Mouse (Mus musculus) mature B cell (primary cell): ENCODE data around the gene Atp8b2.

Source experiments
- in situ Hi-C: fragments of 300-500 bp; cut with MboI; formaldehyde crosslinking; loops from 2 replicates; pipeline ENCODE4 v1.14.3; 2019

Atp8b2 gene

GRCm38 (mm10) chr3:89963221-89963763, at the start of gene Atp8b2:
TSS of gene Atp8b2 (minus strand) at chr3:89963508.
- in situ Hi-C loops: no loop called here

GRCm38 (mm10) chr3:90010291-90010690, 47.0 kb upstream of the Atp8b2 start:
- in situ Hi-C loops: no loop called here

DNA sequence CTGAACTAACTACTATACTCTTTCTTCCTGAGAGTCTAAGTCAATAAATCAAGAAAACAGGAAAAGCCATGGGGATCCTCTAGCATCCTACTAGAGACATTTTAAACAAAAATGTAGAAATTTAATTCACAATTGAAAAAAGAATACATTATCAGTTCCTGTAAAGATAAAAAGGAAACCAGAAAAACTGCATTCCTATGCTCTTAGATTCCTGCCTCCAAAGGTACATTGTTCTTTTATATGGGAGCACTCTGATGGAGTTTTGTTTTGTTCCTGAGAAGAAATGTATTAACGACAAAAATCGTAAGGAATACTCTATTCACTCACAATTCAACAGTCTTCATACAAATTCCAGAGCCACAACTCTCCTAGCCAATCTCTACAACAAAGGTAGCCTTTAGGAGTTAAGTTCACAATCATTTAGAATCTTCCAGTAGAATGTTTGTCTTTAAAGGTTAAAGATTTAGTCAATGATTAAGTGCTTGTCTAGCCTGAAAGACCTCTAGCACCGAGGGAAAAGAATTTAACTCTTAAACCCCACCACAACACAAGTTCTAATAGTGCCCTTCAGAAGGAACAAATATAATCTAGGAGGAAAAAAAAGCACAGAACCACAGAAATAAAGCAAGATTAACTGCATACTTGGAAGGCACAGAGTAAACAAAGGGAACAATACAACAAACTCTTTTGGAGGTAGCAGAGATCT, 40.9 kb upstream of the Atp8b2 start:
- in situ Hi-C loops: no loop called here

GRCm38 (mm10) chr3:89999830-90000229, 36.5 kb upstream of the Atp8b2 start:
- in situ Hi-C loops: no loop called here

GRCm38 (mm10) chr3:89999090-89999489, 35.8 kb upstream of the Atp8b2 start:
- in situ Hi-C loops: no loop called here

DNA sequence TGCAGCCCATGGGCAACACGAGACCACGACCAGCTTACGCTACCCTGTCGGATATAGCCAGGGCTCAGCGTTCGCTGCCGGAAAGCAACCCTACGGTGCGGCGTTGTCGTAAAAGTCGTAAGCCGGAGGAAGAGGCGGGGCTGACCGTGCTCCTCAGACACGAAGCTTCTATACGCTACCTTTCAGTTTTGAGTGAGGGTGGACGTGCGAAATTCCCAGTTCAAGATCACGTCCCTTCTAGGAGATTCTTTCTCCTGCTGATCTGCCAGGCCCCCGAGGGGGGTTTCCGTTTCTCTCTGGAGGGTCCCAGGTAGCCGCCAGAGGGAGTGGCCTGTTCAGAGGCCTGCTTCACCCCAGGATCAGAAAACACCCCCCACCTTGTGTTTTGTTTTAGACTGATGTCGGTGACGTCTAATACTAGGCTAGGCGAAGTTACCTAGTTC, 35.3 kb upstream of the Atp8b2 start, which contains the start of gene Hax1:
TSS of gene Hax1 (minus strand) at position 169 of the 443 bp plus-strand sequence.
- in situ Hi-C loops: no loop called here

GRCm38 (mm10) chr3:89997791-89998495, 34.6 kb upstream of the Atp8b2 start:
- in situ Hi-C loops: no loop called here

DNA sequence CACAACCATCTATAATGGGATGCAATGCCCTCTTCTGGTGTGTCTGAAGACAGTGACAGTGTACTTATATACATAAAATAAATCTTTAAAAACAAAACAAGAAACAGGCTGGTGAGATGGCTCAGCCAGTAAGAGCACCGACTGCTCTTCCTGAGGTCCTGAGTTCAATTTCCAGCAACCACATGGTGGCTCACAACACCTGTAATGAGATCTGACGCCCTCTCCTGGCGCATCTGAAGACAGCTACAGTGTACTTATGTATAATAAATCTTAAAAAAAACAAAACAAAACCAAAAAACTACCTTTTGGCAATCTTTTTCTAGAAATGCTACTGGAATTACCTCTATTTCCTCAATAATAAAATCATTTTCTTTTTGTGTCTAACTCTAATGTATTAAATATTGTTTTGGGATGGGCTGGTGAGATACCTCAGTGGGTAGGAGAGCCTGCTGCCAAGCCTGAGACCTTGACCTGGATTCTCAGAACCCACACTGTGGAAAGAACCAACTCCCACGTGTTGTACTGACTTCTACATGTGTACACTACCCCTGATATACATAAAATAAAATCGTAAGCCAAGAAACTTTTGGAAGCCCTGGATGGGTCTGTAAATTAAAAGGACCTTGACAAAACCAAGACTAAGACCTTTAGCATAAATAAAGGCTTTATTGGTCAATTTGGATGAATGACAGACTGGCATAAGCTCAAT, 31.7 kb upstream of the Atp8b2 start:
- in situ Hi-C loops: no loop called here

DNA sequence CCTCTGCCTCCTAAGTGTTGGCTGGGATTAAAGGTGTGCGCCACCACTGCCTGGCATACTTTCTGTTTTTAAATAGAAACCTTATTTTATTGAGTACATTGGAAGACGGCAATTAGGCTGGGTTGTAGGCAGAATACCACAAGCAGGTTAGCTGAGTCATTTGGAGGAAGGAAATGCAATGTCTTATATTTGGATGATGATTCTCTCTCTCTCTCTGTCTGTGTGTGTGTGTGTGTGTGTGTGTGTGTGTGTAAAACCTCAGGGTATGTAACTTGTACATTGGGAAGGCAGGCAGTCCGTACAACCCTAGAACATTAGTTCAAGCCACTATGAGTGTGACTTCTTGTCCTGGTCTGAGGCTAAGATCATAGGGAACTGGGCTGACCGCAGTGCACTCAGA, 24.5 kb upstream of the Atp8b2 start:
- in situ Hi-C loops: no loop called here

DNA sequence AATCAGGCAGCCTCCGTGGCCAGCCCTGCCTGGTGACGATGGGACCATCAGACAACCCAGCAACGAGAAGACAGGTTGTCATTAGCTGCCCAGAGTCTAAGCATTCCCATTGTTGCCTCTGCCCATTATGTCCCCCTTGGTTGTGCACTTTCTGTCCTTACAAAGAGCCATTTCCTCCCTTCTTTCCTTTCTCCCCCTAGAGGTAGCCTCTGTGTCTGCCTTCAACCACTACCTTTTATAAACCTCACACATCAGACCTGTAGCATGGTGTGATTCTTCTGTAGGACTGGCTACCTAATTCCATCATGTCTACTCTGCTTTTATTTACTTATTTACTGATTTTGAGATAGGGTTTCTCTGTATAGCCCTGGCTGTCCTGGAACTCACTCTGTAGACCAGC, 23.9 kb upstream of the Atp8b2 start:
- in situ Hi-C loops: no loop called here

- in situ Hi-C loops: no loop called here
Measured at GRCm38 (mm10) chr3:89982426-89982825, 19.1 kb upstream of the Atp8b2 start.

DNA sequence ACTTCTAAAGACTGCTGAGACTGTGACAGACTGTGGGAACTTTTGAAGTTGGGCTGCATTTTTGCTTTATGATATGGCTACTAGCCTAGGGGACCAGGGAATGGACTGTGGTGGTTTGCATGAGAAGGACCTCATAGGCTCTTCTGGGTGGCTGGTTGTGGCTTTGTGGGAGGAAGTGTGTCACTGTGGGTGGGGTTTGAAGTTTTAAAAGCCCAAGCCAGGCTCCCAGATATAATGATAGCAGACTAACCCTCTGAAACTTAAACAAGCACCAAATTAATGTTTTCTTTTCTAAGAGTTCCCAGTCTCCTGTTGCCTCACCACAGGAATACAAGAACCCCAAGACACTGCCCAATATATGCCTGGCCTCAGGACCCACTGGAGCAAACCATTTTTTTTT, 13.6 kb upstream of the Atp8b2 start:
- in situ Hi-C loops: no loop called here

GRCm38 (mm10) chr3:89968509-89968908, 5.2 kb upstream of the Atp8b2 start:
- in situ Hi-C loops: no loop called here

GRCm38 (mm10) chr3:89966946-89967345, 3.6 kb upstream of the Atp8b2 start:
- in situ Hi-C loops: no loop called here

DNA sequence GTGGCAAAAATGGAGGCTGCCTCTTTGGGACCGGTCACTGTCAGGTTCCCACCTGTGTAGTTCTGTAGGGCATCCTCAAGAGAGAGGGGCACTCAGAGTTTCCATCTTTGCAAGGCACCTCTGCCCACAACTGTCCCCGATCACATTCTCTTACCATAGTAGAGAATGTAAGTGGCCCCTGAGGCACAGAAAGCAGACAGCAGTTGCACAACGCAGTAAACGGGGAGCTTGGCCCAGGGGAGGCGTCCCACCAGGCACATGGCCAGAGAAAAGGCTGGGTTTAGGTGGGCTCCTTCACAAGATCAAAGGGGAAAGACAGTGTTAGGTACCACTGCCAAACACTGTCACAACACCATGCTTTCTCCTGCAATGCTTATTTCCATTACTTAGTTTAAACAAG, 2.7 kb upstream of the Atp8b2 start:
- in situ Hi-C loops: no loop called here

- in situ Hi-C loops: no loop called here
Measured at GRCm38 (mm10) chr3:89965557-89965956, 2.2 kb upstream of the Atp8b2 start.

GRCm38 (mm10) chr3:89963926-89964739, 825 bp upstream of the Atp8b2 start:
- in situ Hi-C loops: no loop called here

DNA sequence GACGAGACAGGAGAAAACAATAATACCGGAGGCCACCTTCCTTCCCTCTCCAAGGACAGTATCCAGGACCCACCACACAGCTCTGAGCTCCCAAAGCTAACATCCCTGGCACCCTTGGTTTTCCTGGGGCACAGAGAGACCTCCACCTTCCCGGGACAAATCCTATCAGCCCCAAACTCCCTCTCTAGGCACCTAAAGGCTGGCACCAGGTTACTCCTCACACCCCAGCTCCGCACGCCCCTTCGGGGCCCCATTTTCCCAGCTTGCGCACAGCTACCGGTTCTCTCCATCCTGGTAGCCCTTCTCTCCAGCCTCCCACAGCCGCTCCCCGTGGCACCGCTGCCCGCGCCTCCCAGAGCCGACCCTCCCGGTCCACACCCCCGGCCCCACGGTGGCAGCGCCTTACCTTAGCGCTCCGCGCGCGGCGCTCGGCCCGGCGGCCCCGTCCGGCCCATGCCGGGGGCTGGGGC, 522 bp downstream of the Atp8b2 start:
- in situ Hi-C loops: no loop called here

GRCm38 (mm10) chr3:89962059-89962750, 1.1 kb downstream of the Atp8b2 start:
- in situ Hi-C loops: no loop called here

DNA sequence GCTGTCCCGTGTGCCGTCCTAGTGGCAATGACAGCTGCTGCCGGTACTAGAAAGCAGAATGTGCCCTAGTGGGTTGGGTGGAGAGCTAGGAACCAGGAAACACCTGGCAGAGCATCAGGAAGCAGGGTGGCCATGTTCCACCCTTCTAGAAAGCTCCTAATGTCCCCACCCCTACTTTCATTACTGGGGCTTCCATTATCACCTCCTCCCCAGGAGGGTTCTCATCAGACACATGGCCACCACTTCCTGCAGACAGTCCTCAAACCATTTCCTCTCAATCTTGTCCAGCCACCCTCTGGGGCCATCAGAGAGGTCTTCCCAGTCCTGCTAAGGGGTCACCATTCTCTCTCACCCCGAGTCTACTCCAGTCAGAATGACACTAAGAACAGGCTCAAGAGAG, 1.9 kb downstream of the Atp8b2 start:
- in situ Hi-C loops: no loop called here

- in situ Hi-C loops: no loop called here
Measured at GRCm38 (mm10) chr3:89960469-89960868, 2.8 kb downstream of the Atp8b2 start.
